Mouse (Mus musculus): Measurements from ENCODE around the gene Msh5. TPM values are rescaled to one million over a fixed set of nuclear protein-coding genes. Genes with fewer than 3 reads are reported as not detected.

Gene Msh5
- total and polyA plus RNA-seq, 3 experiments, result 26.3 to 29.0 TPM; not detected in 1

GRCm38 (mm10) chr17:35024691-35025488 lies 21.7 kb downstream of the Msh5 start (continued):
- TF ChIP-seq SIN3A (IDR thresholded peaks at IDR 0.05; ENCODE audit: low read length) (peak; percentile 20; the same call in 1 of the 2 replicates), SMC3 (IDR thresholded peaks at IDR 0.05; ENCODE audit: low read depth, low read length) (no peak), TAL1 (IDR thresholded peaks at IDR 0.05; ENCODE audit: low read length) (no peak), POLR2A (IDR thresholded peaks at IDR 0.05; ENCODE audit: control insufficient read depth in 1 of 2, insufficient read depth in 1 of 2, low read depth in 1 of 2, low read length in 2 of 2, poor library complexity in 1 of 2) (peak in 1 of 2 experiments; percentile 51; a peak in 1 of 4 replicates), TBP (IDR thresholded peaks at IDR 0.05; ENCODE audit: low read depth, low read length) (0 out of 2 replicates have a peak, but pooled peaks have one; percentile 33)

DNA sequence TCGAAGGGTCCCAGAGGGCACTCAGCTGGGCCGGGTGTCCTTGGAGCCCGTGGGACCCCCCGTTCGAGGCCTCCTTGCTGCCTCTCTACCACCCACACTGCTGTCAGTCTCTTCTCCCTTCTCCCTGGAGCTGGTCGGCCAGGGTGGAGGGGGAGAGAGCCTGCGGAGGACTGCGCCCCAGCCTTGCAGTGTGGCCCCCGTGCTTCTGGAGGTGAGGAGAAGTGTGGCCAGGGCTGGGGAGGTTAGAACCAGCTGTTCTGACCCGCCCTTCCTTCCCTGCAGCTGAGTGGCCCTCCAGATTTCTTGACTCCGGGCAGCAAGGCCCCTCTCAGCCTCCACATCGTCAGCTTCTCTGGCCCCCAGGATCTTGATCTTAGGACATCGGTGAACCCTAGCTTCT lies 22.3 kb downstream of the Msh5 start:
- H3K4me3 ChIP-seq (ENCODE audit: control insufficient read depth in 1 of 2, insufficient read depth in 1 of 2, low read depth in 2 of 2, low read length in 2 of 2), result peak overlapping the region; percentile 54 to 66; a peak in 3 of 4 replicates
- H3K79me2 ChIP-seq (ENCODE audit: control insufficient read depth, insufficient read depth, low read length, poor library complexity), result peaks cover 39% of the 10 kb centered on the region
- H3K4me1 ChIP-seq (ENCODE audit: control insufficient read depth in 1 of 2, insufficient read depth in 2 of 2, low read length in 2 of 2), result peaks cover 17 to 64% of the 10 kb centered on the region in 2 experiments; a peak in 3 of 4 replicates
- TF ChIP-seq MAZ (IDR thresholded peaks at IDR 0.05; ENCODE audit: low read depth, low read length) (0 out of 2 replicates have a peak, but pooled peaks have one; percentile 19), POLR2AphosphoS2 (IDR thresholded peaks at IDR 0.05; ENCODE audit: low read length) (peak; percentile 40), TCF12 (IDR thresholded peaks at IDR 0.05; ENCODE audit: low read depth, low read length) (no peak), ZMIZ1 (IDR thresholded peaks at IDR 0.05; ENCODE audit: low read depth, low read length) (0 out of 2 replicates have a peak, but pooled peaks have one; percentile 2)
- H3K9me3 ChIP-seq (replicated peaks; ENCODE audit: insufficient read depth, low read length), result no peaks in the 10 kb centered on the region
- H3K27ac ChIP-seq (ENCODE audit: control insufficient read depth, low read depth, low read length), result peak overlapping the region; percentile 96
- peaks cover 0 to 50% of the 10 kb centered on the region in 2 experiments; a peak in 2 of 4 replicates for H3K36me3 ChIP-seq (ENCODE audit: control insufficient read depth in 1 of 2, insufficient read depth in 2 of 2, low read length in 2 of 2)
- peak; percentile 50 for DNase-seq (ENCODE audit: low read depth, low spot score)
- H3K9ac ChIP-seq (ENCODE audit: control insufficient read depth, low read depth, low read length, poor library complexity, severe bottlenecking), result peak overlapping the region; percentile 77
- H3K27me3 ChIP-seq (ENCODE audit: control insufficient read depth in 1 of 2, insufficient read depth in 2 of 2, low read length in 2 of 2), result no peaks in the 10 kb centered on the region

DNA sequence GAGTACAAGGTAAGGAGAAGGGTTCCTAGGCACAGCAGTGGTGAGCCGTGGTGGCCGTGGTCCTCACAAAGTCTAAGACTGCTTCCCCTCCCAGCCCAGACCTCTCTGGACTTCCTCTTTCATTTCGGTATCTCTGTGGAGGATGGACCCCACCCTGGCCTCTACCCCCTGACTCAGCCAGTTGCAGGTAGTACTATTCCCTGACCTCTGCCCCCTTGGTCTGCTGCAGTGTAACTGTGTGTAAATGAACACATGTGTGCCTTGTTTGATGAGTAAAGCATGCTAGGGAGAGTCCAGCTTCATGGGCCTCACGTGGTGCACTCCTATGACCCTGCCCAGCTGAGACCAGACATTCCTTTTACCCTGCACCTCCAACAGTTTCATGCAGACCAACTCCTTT lies 22.8 kb downstream of the Msh5 start:
- peak overlapping the region; percentile 77 for H3K9ac ChIP-seq (ENCODE audit: control insufficient read depth, low read depth, low read length, poor library complexity, severe bottlenecking)
- no peaks in the 10 kb centered on the region for H3K27me3 ChIP-seq (ENCODE audit: control insufficient read depth in 1 of 2, insufficient read depth in 2 of 2, low read length in 2 of 2)
- peak overlapping the region; percentile 96 for H3K27ac ChIP-seq (ENCODE audit: control insufficient read depth, low read depth, low read length)
- H3K36me3 ChIP-seq (ENCODE audit: control insufficient read depth in 1 of 2, insufficient read depth in 2 of 2, low read length in 2 of 2), result peaks cover 0 to 50% of the 10 kb centered on the region in 2 experiments; a peak in 2 of 4 replicates
- DNase-seq (ENCODE audit: low read depth, low spot score), result peak; percentile 75
- peak overlapping the region; percentile 54 to 66 for H3K4me3 ChIP-seq (ENCODE audit: control insufficient read depth in 1 of 2, insufficient read depth in 1 of 2, low read depth in 2 of 2, low read length in 2 of 2)
- peaks cover 17 to 63% of the 10 kb centered on the region in 2 experiments; a peak in 3 of 4 replicates for H3K4me1 ChIP-seq (ENCODE audit: control insufficient read depth in 1 of 2, insufficient read depth in 2 of 2, low read length in 2 of 2)
- TF ChIP-seq EP300 (IDR thresholded peaks at IDR 0.05; ENCODE audit: low read depth in 1 of 2, low read length in 2 of 2) (peak in 1 of 2 experiments; percentile 50; a peak in 2 of 4 replicates), CHD2 (IDR thresholded peaks at IDR 0.05; ENCODE audit: low read length) (no peak), ELF1 (IDR thresholded peaks at IDR 0.05; ENCODE audit: low read depth, low read length) (0 out of 2 replicates have a peak, but pooled peaks have one; percentile 9), MYC (IDR thresholded peaks at IDR 0.05; ENCODE audit: low read depth, low read length) (peak; percentile 33; the same call in 1 of the 2 replicates), MEF2A (IDR thresholded peaks at IDR 0.05; ENCODE audit: extremely low read depth, insufficient replicate concordance, low read depth, low read length, poor library complexity, severe bottlenecking) (no peak), TCF12 (IDR thresholded peaks at IDR 0.05; ENCODE audit: low read depth, low read length) (peak; percentile 8; the same call in 1 of the 2 replicates), SMC3 (IDR thresholded peaks at IDR 0.05; ENCODE audit: low read depth, low read length) (peak; percentile 4; the same call in 1 of the 2 replicates), ZMIZ1 (IDR thresholded peaks at IDR 0.05; ENCODE audit: low read depth, low read length) (peak; percentile 22; the same call in 1 of the 2 replicates), GABPA (IDR thresholded peaks at IDR 0.05; ENCODE audit: low read depth, low read length) (no peak), MAX (IDR thresholded peaks at IDR 0.05; ENCODE audit: low read length) (peak; percentile 77), POLR2A (IDR thresholded peaks at IDR 0.05; ENCODE audit: control insufficient read depth in 1 of 2, insufficient read depth in 1 of 2, low read depth in 1 of 2, low read length in 2 of 2, poor library complexity in 1 of 2) (peak in 1 of 2 experiments; percentile 61; a peak in 2 of 4 replicates), TBP (IDR thresholded peaks at IDR 0.05; ENCODE audit: low read depth, low read length) (peak; percentile 46; the same call in 1 of the 2 replicates), USF2 (IDR thresholded peaks at IDR 0.05; ENCODE audit: borderline replicate concordance in 1 of 2, insufficient read depth in 1 of 2, low read depth in 1 of 2, low read length in 2 of 2) (no peak), TAL1 (IDR thresholded peaks at IDR 0.05; ENCODE audit: low read length) (0 out of 2 replicates have a peak, but pooled peaks have one; percentile 3), ETS1 (IDR thresholded peaks at IDR 0.05; ENCODE audit: low read depth, low read length) (peak; percentile 50; the same call in 1 of the 2 replicates), USF1 (IDR thresholded peaks at IDR 0.05; ENCODE audit: low read depth, low read length) (peak; percentile 66), SIN3A (IDR thresholded peaks at IDR 0.05; ENCODE audit: low read length) (peak; percentile 15; the same call in 1 of the 2 replicates), ZC3H11A (IDR thresholded peaks at IDR 0.05; ENCODE audit: low read depth, low read length) (no peak), POLR2AphosphoS2 (IDR thresholded peaks at IDR 0.05; ENCODE audit: low read length) (0 out of 2 replicates have a peak, but pooled peaks have one; percentile 16), NELFE (IDR thresholded peaks at IDR 0.05; ENCODE audit: low read depth, low read length) (peak; percentile 30), MAZ (IDR thresholded peaks at IDR 0.05; ENCODE audit: low read depth, low read length) (peak; percentile 10; the same call in 1 of the 2 replicates)
- peaks cover 39% of the 10 kb centered on the region for H3K79me2 ChIP-seq (ENCODE audit: control insufficient read depth, insufficient read depth, low read length, poor library complexity)
- no peaks in the 10 kb centered on the region for H3K9me3 ChIP-seq (replicated peaks; ENCODE audit: insufficient read depth, low read length)

All from MEL (cell line).